Mouse (Mus musculus) ES-E14 (cell line): ENCODE data around the gene Pnpla8.

Experiments
- ZC3H11A ChIP-seq: IDR thresholded peaks from 2 replicates; pipeline ENCODE4 v1.6.1; 2012; ENCODE audit warnings: low read depth, mild to moderate bottlenecking, inconsistent platforms, low read length, borderline replicate concordance
- ZNF384 ChIP-seq: IDR thresholded peaks from 2 replicates; pipeline ENCODE4 v1.6.1; 2012; ENCODE audit warnings: low read depth, low read length, inconsistent platforms

- TF ChIP-seq ZC3H11A (no peak), ZNF384 (no peak)
Observed at GRCm38 (mm10) chr12:44241090-44241489, 19.9 kb downstream of the Pnpla8 start.
